Mouse (Mus musculus) CH12F3 (cell line): Measurements from ENCODE around the gene Anp32e.
"Not testable (repeated sequence)": the region's sequence is repeated elsewhere in the genome, so short reads cannot be mapped to it uniquely, and the experiment has no call there.

ENCODE experiments used
- in situ Hi-C: fragments of 300-500 bp; cut with MboI; formaldehyde crosslinking; loops from 2 replicates; pipeline ENCODE4 v1.14.3; 2020; ENCODE audit warnings: low sequenced_read_pairs

The Anp32e gene

GRCm38 (mm10) chr3:95970661-95971060 lies 41.6 kb downstream of the Anp32e start:
- in situ Hi-C loops, result not testable (repeated sequence)

- in situ Hi-C loops, result no loop called here
Measured at GRCm38 (mm10) chr3:95972251-95972872, 43.3 kb downstream of the Anp32e start.

GRCm38 (mm10) chr3:95972873-95973634 lies 44.0 kb downstream of the Anp32e start:
- in situ Hi-C loops, result no loop called here

GRCm38 (mm10) chr3:95977079-95977478 lies 48.0 kb downstream of the Anp32e start:
- in situ Hi-C loops, result no loop called here

GRCm38 (mm10) chr3:95977587-95977986 lies 48.5 kb downstream of the Anp32e start:
- in situ Hi-C loops, result not testable (repeated sequence)

- in situ Hi-C loops, result no loop called here
Measured at GRCm38 (mm10) chr3:95978265-95978664, 49.2 kb downstream of the Anp32e start.

GRCm38 (mm10) chr3:95980276-95980970 lies 51.4 kb downstream of the Anp32e start:
- in situ Hi-C loops, result no loop called here

- in situ Hi-C loops, result no loop called here
Measured at GRCm38 (mm10) chr3:95982129-95982528, 53.1 kb downstream of the Anp32e start.

- in situ Hi-C loops, result no loop called here
Measured at GRCm38 (mm10) chr3:95985209-95986000, 56.4 kb downstream of the Anp32e start.

- in situ Hi-C loops, result no loop called here
Measured at GRCm38 (mm10) chr3:95986001-95986622, 57.1 kb downstream of the Anp32e start.

- in situ Hi-C loops, result no loop called here
Measured at GRCm38 (mm10) chr3:95986984-95987383, 57.9 kb downstream of the Anp32e start.

GRCm38 (mm10) chr3:95987386-95988110 lies 58.5 kb downstream of the Anp32e start:
- in situ Hi-C loops, result no loop called here

- in situ Hi-C loops, result no loop called here
Measured at GRCm38 (mm10) chr3:95988138-95988537, 59.1 kb downstream of the Anp32e start.

- in situ Hi-C loops, result no loop called here
Measured at GRCm38 (mm10) chr3:95988969-95989368, 59.9 kb downstream of the Anp32e start.

GRCm38 (mm10) chr3:95990413-95990941 lies 61.4 kb downstream of the Anp32e start:
- in situ Hi-C loops, result no loop called here

- in situ Hi-C loops, result no loop called here
Measured at GRCm38 (mm10) chr3:95992990-95993603, 64.1 kb downstream of the Anp32e start.

GRCm38 (mm10) chr3:95993881-95994280 lies 64.8 kb downstream of the Anp32e start:
- in situ Hi-C loops, result no loop called here

GRCm38 (mm10) chr3:95994381-95994846 lies 65.4 kb downstream of the Anp32e start:
- in situ Hi-C loops, result no loop called here
